ENCODE assay signal across 28 mouse cellular contexts in the genomic region with DNA sequence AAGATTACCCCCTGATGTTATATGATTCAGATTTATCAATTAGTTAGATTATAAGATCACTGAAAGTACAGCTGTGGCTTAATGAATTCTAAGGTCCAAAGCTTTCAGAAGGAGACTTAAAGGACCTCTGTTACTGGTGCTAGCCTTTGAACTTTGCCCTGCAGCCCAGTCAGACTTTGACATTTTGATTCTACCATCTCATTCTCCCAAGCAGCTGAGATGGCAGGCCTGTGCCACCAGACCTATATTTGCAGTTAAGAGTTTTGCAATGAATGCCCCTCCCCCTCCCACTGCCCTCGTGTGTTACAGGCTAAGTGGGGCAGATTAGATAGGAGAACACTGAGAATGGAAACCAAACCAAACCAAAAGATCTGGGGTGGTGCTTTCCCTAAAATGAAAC. TPM values are rescaled to one million over a fixed set of nuclear protein-coding genes. Genes with fewer than 3 reads are reported as not detected.
"Had no signal": no experiment of that assay in that cellular context is flagged by ENCODE, and none has a peak within 500 bp of the region (broad histone marks: within the 10 kb centered on the region; RNA-seq: fewer than 3 reads in every experiment).

No protein-coding gene starts in this region.

- H3K4me2 ChIP-seq: limb, embryonic 13.5 days; liver, embryonic 12.5 days; liver, embryonic 15.5 days; midbrain, embryonic 11.5 days had no signal

- H3K27ac ChIP-seq: layer of hippocampus, adult 2 months; limb, embryonic 10.5 days; limb, embryonic 13.5 days; liver, embryonic 12.5 days; liver, embryonic 15.5 days had no signal

- H3K4me1 ChIP-seq: limb, embryonic 10.5 days; limb, embryonic 13.5 days; liver, embryonic 12.5 days; liver, embryonic 15.5 days had no signal

- H3K9me3 ChIP-seq: limb, embryonic 10.5 days; limb, embryonic 13.5 days; liver, embryonic 12.5 days; liver, embryonic 15.5 days had no signal

- H3K27me3 ChIP-seq: liver, embryonic 12.5 days; liver, embryonic 15.5 days had no signal

- H3K4me3 ChIP-seq: layer of hippocampus, adult 2 months; limb, embryonic 10.5 days; limb, embryonic 13.5 days; liver, embryonic 12.5 days; liver, embryonic 15.5 days had no signal

- H3K9ac ChIP-seq: limb, embryonic 13.5 days; liver, embryonic 12.5 days; liver, embryonic 15.5 days had no signal

- ATAC-seq: intestine, postnatal 0 days; liver, embryonic 12.5 days had no signal

- H3K36me3 ChIP-seq: limb, embryonic 10.5 days; limb, embryonic 13.5 days; liver, embryonic 12.5 days; liver, embryonic 15.5 days had no signal

- DNase-seq: layer of hippocampus, adult 9-11 months; lung, adult 2 months; lung, postnatal 14 days; lung, postnatal 4 days; midbrain, embryonic 14.5 days; thymus, adult 18-20 months; thymus, postnatal 36 days had no signal

RNA-seq across cellular contexts. Expression of a gene that starts 20.4 kb away (rescaled TPM):
- total RNA-seq: layer of hippocampus, adult 2 months; layer of hippocampus, postnatal 25 days; left cerebral cortex, adult 18-20 months; left cerebral cortex, postnatal 25 days; megakaryocyte progenitor cell, adult 5-6 weeks; megakaryocyte-erythroid progenitor cell, adult 5-6 weeks; midbrain, postnatal 0 days had no signal
- polyA plus RNA-seq: intestine, embryonic 14.5 days; intestine, postnatal 0 days; large intestine, adult 2 months; liver, embryonic 12.5 days; liver, embryonic 15.5 days; lung, adult 2 months; lung, embryonic 16.5 days; midbrain, embryonic 14.5 days; midbrain, postnatal 0 days; neural tube, embryonic 14.5 days; small intestine, adult 2 months; spleen, adult 2 months; stomach, embryonic 16.5 days; urinary bladder, adult 2 months had no signal
